In genomic region chr17:23804426-23805085, GRCm38 (mm10) we compare ENCODE assay signal across 10 mouse cellular contexts. TPM values are rescaled to one million over a fixed set of nuclear protein-coding genes. Genes with fewer than 3 reads are reported as not detected.
DNase-seq lines count a peak whose midpoint lies in the region; ATAC-seq and TF ChIP-seq lines count a peak whose summit lies in the region.
"Had no signal": no experiment of that assay in that cellular context is flagged by ENCODE, and none has a peak within 500 bp of the region (broad histone marks: within the 10 kb centered on the region; RNA-seq: fewer than 3 reads in every experiment).

No protein-coding gene starts in this region.

- no peak for TF ChIP-seq EP300 in MEL (IDR thresholded peaks at IDR 0.05; ENCODE audit: low read depth in 1 of 2, low read length in 2 of 2)

- no peak for TF ChIP-seq POLR2A in MEL (IDR thresholded peaks at IDR 0.05; ENCODE audit: control insufficient read depth in 1 of 2, insufficient read depth in 1 of 2, low read depth in 1 of 2, low read length in 2 of 2, poor library complexity in 1 of 2)

- no peak for TF ChIP-seq RAD21 in MEL (IDR thresholded peaks at IDR 0.05; ENCODE audit: low read depth, low read length)

- ATAC-seq in kidney, embryonic 14.5 days (ENCODE audit: low FRiP score, low TSS enrichment), result no peak
- ATAC-seq in hindbrain, embryonic 14.5 days (ENCODE audit: low FRiP score), result no peak
- no peak for ATAC-seq in midbrain, embryonic 15.5 days (replicated peaks)

- DNase-seq in kidney, postnatal 14 days, result no peak
- peak; percentile 68 for DNase-seq in MEL (ENCODE audit: low read depth, low spot score)
- no peak for DNase-seq in hindbrain, embryonic 14.5 days (ENCODE audit: low spot score)
- no peak for DNase-seq in cerebellum, adult 11 months
- DNase-seq in ovary, postnatal 36 days (ENCODE audit: low spot score), result no peak
- no peak for DNase-seq in urinary bladder, postnatal 10 days (ENCODE audit: low spot score)
- DNase-seq: right cerebral cortex, postnatal 25 days had no signal

- peaks cover 23% of the 10 kb centered on the region for H3K4me1 ChIP-seq in kidney, embryonic 14.5 days (ENCODE audit: control insufficient read depth, insufficient read depth, low read length)
- H3K4me1 ChIP-seq in MEL (ENCODE audit: control insufficient read depth in 1 of 2, insufficient read depth in 2 of 2, low read length in 2 of 2), result peaks cover 4 to 5% of the 10 kb centered on the region in 2 experiments; a peak in 3 of 4 replicates
- H3K4me1 ChIP-seq in hindbrain, embryonic 14.5 days (replicated peaks; ENCODE audit: control insufficient read depth, insufficient read depth, low read length), result peaks cover 34% of the 10 kb centered on the region
- H3K4me1 ChIP-seq in midbrain, embryonic 15.5 days, result peaks cover 41% of the 10 kb centered on the region

- peak overlapping the region; percentile 99 for H3K9ac ChIP-seq in kidney, embryonic 14.5 days (ENCODE audit: low read depth, low read length)
- H3K9ac ChIP-seq in MEL (ENCODE audit: control insufficient read depth, low read depth, low read length, poor library complexity, severe bottlenecking), result peak overlapping the region; percentile 99
- peak overlapping the region; percentile 95 for H3K9ac ChIP-seq in hindbrain, embryonic 14.5 days
- peak overlapping the region; percentile 91 for H3K9ac ChIP-seq in midbrain, embryonic 15.5 days

- H3K27me3 ChIP-seq in kidney, embryonic 14.5 days (ENCODE audit: control insufficient read depth, insufficient read depth, low read length), result no peaks in the 10 kb centered on the region
- H3K27me3 ChIP-seq in MEL (ENCODE audit: control insufficient read depth in 1 of 2, insufficient read depth in 2 of 2, low read length in 2 of 2), result no peaks in the 10 kb centered on the region
- H3K27me3 ChIP-seq in hindbrain, embryonic 14.5 days (ENCODE audit: control insufficient read depth, insufficient read depth, low read length), result no peaks in the 10 kb centered on the region
- H3K27me3 ChIP-seq in midbrain, embryonic 15.5 days (replicated peaks), result no peaks in the 10 kb centered on the region

- peak overlapping the region; percentile 99 for H3K4me3 ChIP-seq in kidney, embryonic 14.5 days (ENCODE audit: low read length)
- H3K4me3 ChIP-seq in MEL (ENCODE audit: control insufficient read depth in 1 of 2, insufficient read depth in 1 of 2, low read depth in 2 of 2, low read length in 2 of 2), result peak overlapping the region; percentile 85 to 92
- H3K4me3 ChIP-seq in hindbrain, embryonic 14.5 days (replicated peaks; ENCODE audit: low read length), result peak overlapping the region; percentile 97
- peak overlapping the region; percentile 96 for H3K4me3 ChIP-seq in midbrain, embryonic 15.5 days

- peaks cover 56% of the 10 kb centered on the region for H3K79me2 ChIP-seq in MEL (ENCODE audit: control insufficient read depth, insufficient read depth, low read length, poor library complexity)

- peaks cover 28% of the 10 kb centered on the region for H3K36me3 ChIP-seq in kidney, embryonic 14.5 days (ENCODE audit: control insufficient read depth, insufficient read depth, low read length)
- peaks cover 17 to 20% of the 10 kb centered on the region in 2 experiments for H3K36me3 ChIP-seq in MEL (ENCODE audit: control insufficient read depth in 1 of 2, insufficient read depth in 2 of 2, low read length in 2 of 2)
- H3K36me3 ChIP-seq in hindbrain, embryonic 14.5 days (replicated peaks; ENCODE audit: control insufficient read depth, insufficient read depth), result peaks cover 25% of the 10 kb centered on the region
- H3K36me3 ChIP-seq in midbrain, embryonic 15.5 days (replicated peaks), result peaks cover 15% of the 10 kb centered on the region; the same call in 1 of the 2 replicates

- peak overlapping the region; percentile 48 for H3K4me2 ChIP-seq in kidney, embryonic 14.5 days (replicated peaks; ENCODE audit: low read depth, low read length)
- peak overlapping the region; percentile 76 for H3K4me2 ChIP-seq in hindbrain, embryonic 14.5 days (replicated peaks)
- peak overlapping the region; percentile 72 for H3K4me2 ChIP-seq in midbrain, embryonic 15.5 days

- H3K9me3 ChIP-seq in kidney, embryonic 14.5 days (ENCODE audit: control insufficient read depth, low read length), result no peaks in the 10 kb centered on the region
- no peaks in the 10 kb centered on the region for H3K9me3 ChIP-seq in MEL (replicated peaks; ENCODE audit: insufficient read depth, low read length)
- H3K9me3 ChIP-seq in hindbrain, embryonic 14.5 days (ENCODE audit: control insufficient read depth, low read length), result no peaks in the 10 kb centered on the region
- no peaks in the 10 kb centered on the region for H3K9me3 ChIP-seq in midbrain, embryonic 15.5 days

- TF ChIP-seq CTCF in MEL (IDR thresholded peaks at IDR 0.05 in 2 of 3, conservative IDR thresholded peaks at IDR 0.05 in 1 of 3; ENCODE audit: control insufficient read depth in 1 of 3, insufficient read depth in 1 of 3, low read depth in 2 of 3, low read length in 3 of 3, poor library complexity in 1 of 3, severe bottlenecking in 1 of 3), result no peak

- no peak overlapping the region; the same call in 1 of the 2 replicates for H3K27ac ChIP-seq in kidney, embryonic 14.5 days (ENCODE audit: low read depth, low read length)
- H3K27ac ChIP-seq in MEL (ENCODE audit: control insufficient read depth, low read depth, low read length), result peak overlapping the region; percentile 22; the same call in 1 of the 2 replicates
- no peak overlapping the region for H3K27ac ChIP-seq in hindbrain, embryonic 14.5 days
- H3K27ac ChIP-seq in midbrain, embryonic 15.5 days, result peak overlapping the region; percentile 98

- 5% methylated on average over 8 of the region's 8 CpGs for WGBS in kidney, embryonic 14.5 days
- 3% methylated on average over 8 of the region's 8 CpGs for WGBS in hindbrain, embryonic 14.5 days
- 4% methylated on average over 8 of the region's 8 CpGs for WGBS in midbrain, embryonic 15.5 days

TF ChIP-seq in MEL, 35 proteins besides CTCF, POLR2A, EP300 and RAD21:
- peak; percentile 88 for TF ChIP-seq SIN3A (IDR thresholded peaks at IDR 0.05; ENCODE audit: low read length)
- 0 out of 2 replicates have a peak, but pooled peaks have one; percentile 42 for TF ChIP-seq ELF1 (IDR thresholded peaks at IDR 0.05; ENCODE audit: low read depth, low read length)
- no peak for TF ChIP-seq ZMIZ1 (IDR thresholded peaks at IDR 0.05; ENCODE audit: low read depth, low read length)
- TF ChIP-seq MXI1 (IDR thresholded peaks at IDR 0.05; ENCODE audit: low read depth, low read length), result peak; percentile 86
TF ChIP-seq in MEL: peak in this region for 3.

RNA-seq across cellular contexts. Expression of gene Srrm2, which starts 14.2 kb away (rescaled TPM):
- polyA plus RNA-seq in kidney, embryonic 14.5 days (2014; fragmentation: Nextera tagmentation; extraction: Ambion mirVana), result 560 and 567 TPM in 2 replicates
- 56.2 and 68.9 TPM in 2 replicates for total RNA-seq in MEL (2012; rRNA removed)
- 100 to 1,000 TPM; 505 to 988 TPM for polyA plus RNA-seq in MEL (2012; ENCODE audit: insufficient read depth in 1 of 2, insufficient read length in 2 of 2, low read depth in 1 of 2, low replicate concordance in 2 of 2, missing spikeins in 1 of 2)
- polyA plus RNA-seq in hindbrain, embryonic 14.5 days (2014; fragmentation: Nextera tagmentation; extraction: Ambion mirVana), result 390 and 455 TPM in 2 replicates
- 552 and 579 TPM in 2 replicates for polyA plus RNA-seq in midbrain, embryonic 15.5 days (2015; fragmentation: Nextera tagmentation; extraction: Ambion mirVana)

RNA-seq across cellular contexts. Expression of gene Flywch2, which starts 18.7 kb away (rescaled TPM):
- polyA plus RNA-seq in kidney, embryonic 14.5 days (2014; fragmentation: Nextera tagmentation; extraction: Ambion mirVana), result 40.7 and 43.7 TPM in 2 replicates
- 0.62 and 0.69 TPM in 2 replicates for total RNA-seq in MEL (2012; rRNA removed)
- polyA plus RNA-seq in MEL (2012; ENCODE audit: insufficient read depth in 1 of 2, insufficient read length in 2 of 2, low read depth in 1 of 2, low replicate concordance in 2 of 2, missing spikeins in 1 of 2), result 1 to 10 TPM in 1 of 2 experiments, not detected in 1; 6.2 TPM
- 75.4 and 78.4 TPM in 2 replicates for polyA plus RNA-seq in hindbrain, embryonic 14.5 days (2014; fragmentation: Nextera tagmentation; extraction: Ambion mirVana)
- polyA plus RNA-seq in midbrain, embryonic 15.5 days (2015; fragmentation: Nextera tagmentation; extraction: Ambion mirVana), result 90.1 and 90.2 TPM in 2 replicates

RNA-seq across cellular contexts. Expression of gene Elob, which starts 24.4 kb away (rescaled TPM):
- polyA plus RNA-seq in kidney, embryonic 14.5 days (2014; fragmentation: Nextera tagmentation; extraction: Ambion mirVana), result 982 and 1,429 TPM in 2 replicates
- 453 and 486 TPM in 2 replicates for total RNA-seq in MEL (2012; rRNA removed)
- 100 to 1,000 TPM in 1 of 2 experiments, not detected in 1; 609 TPM for polyA plus RNA-seq in MEL (2012; ENCODE audit: insufficient read depth in 1 of 2, insufficient read length in 2 of 2, low read depth in 1 of 2, low replicate concordance in 2 of 2, missing spikeins in 1 of 2)
- 1,176 and 1,404 TPM in 2 replicates for polyA plus RNA-seq in hindbrain, embryonic 14.5 days (2014; fragmentation: Nextera tagmentation; extraction: Ambion mirVana)
- 1,171 and 1,223 TPM in 2 replicates for polyA plus RNA-seq in midbrain, embryonic 15.5 days (2015; fragmentation: Nextera tagmentation; extraction: Ambion mirVana)

RNA-seq across cellular contexts. Expression of gene Prss33, which starts 31.3 kb away (rescaled TPM):
- 0.26 and 0.41 TPM in 2 replicates for polyA plus RNA-seq in kidney, embryonic 14.5 days (2014; fragmentation: Nextera tagmentation; extraction: Ambion mirVana)
- 0.08 and 0.42 TPM in 2 replicates for total RNA-seq in MEL (2012; rRNA removed)
- 1 to 10 TPM in 1 of 2 experiments, not detected in 1; 1.0 TPM for polyA plus RNA-seq in MEL (2012; ENCODE audit: insufficient read depth in 1 of 2, insufficient read length in 2 of 2, low read depth in 1 of 2, low replicate concordance in 2 of 2, missing spikeins in 1 of 2)
- not detected in 2 replicates for polyA plus RNA-seq in hindbrain, embryonic 14.5 days (2014; fragmentation: Nextera tagmentation; extraction: Ambion mirVana)
- 0.15 and 0.22 TPM in 2 replicates for polyA plus RNA-seq in midbrain, embryonic 15.5 days (2015; fragmentation: Nextera tagmentation; extraction: Ambion mirVana)
- total RNA-seq: adrenal gland, adult 18-20 months had no signal

RNA-seq across cellular contexts. Expression of gene Flywch1, which starts 33.2 kb away (rescaled TPM):
- polyA plus RNA-seq in kidney, embryonic 14.5 days (2014; fragmentation: Nextera tagmentation; extraction: Ambion mirVana), result 73.0 and 91.7 TPM in 2 replicates
- total RNA-seq in MEL (2012; rRNA removed), result 14.8 and 15.3 TPM in 2 replicates
- polyA plus RNA-seq in MEL (2012; ENCODE audit: insufficient read depth in 1 of 2, insufficient read length in 2 of 2, low read depth in 1 of 2, low replicate concordance in 2 of 2, missing spikeins in 1 of 2), result 10 to 100 TPM in 1 of 2 experiments, not detected in 1; 29.7 TPM
- polyA plus RNA-seq in hindbrain, embryonic 14.5 days (2014; fragmentation: Nextera tagmentation; extraction: Ambion mirVana), result 179 and 183 TPM in 2 replicates
- polyA plus RNA-seq in midbrain, embryonic 15.5 days (2015; fragmentation: Nextera tagmentation; extraction: Ambion mirVana), result 242 and 257 TPM in 2 replicates

Comparison
In these comparisons a context has a peak if more than half of its experiments do, and no peak if none do; other contexts are left out.
1. H3K27ac ChIP-seq: peak in MEL (single experiment) and midbrain, embryonic 15.5 days (single experiment); none in kidney, embryonic 14.5 days (single experiment) and hindbrain, embryonic 14.5 days (single experiment).
2. Peak in every context shown above with its lines, with median percentiles within 50 percentile points of each other: H3K4me2 ChIP-seq, H3K4me3 ChIP-seq and H3K9ac ChIP-seq.